In genomic region chr14:87140327-87140962, GRCm38 (mm10) we compare ENCODE assay signal across 8 mouse cellular contexts. TPM values are rescaled to one million over a fixed set of nuclear protein-coding genes. Genes with fewer than 3 reads are reported as not detected.
DNase-seq lines count a peak whose midpoint lies in the region; ATAC-seq and TF ChIP-seq lines count a peak whose summit lies in the region.

No protein-coding gene starts in this region.

- peak in 1 of 2 experiments; percentile 7 for DNase-seq in spleen, adult 2 months (ENCODE audit: low read depth in 1 of 2, low spot score in 2 of 2)
- no peak for DNase-seq in spleen, postnatal 14 days (ENCODE audit: low spot score in 2 of 2)
- DNase-seq in brain, embryonic 14.5 days (ENCODE audit: low read depth) = peak; percentile 63
- no peak for DNase-seq in liver, embryonic 13.5 days
- no peak for DNase-seq in ovary, postnatal 36 days (ENCODE audit: low spot score)
- no peak for DNase-seq in layer of hippocampus, postnatal 36 days

- no peaks in the 10 kb centered on the region for H3K9me3 ChIP-seq in liver, embryonic 13.5 days (replicated peaks)

- no peak overlapping the region for H3K27ac ChIP-seq in spleen, adult 2 months (ENCODE audit: insufficient read depth, low read length)
- H3K27ac ChIP-seq in liver, embryonic 13.5 days = peak overlapping the region; percentile 82
- H3K27ac ChIP-seq in olfactory bulb, adult 2 months (ENCODE audit: insufficient read depth, low read depth, low read length) = no peak overlapping the region

- no peaks in the 10 kb centered on the region for H3K4me1 ChIP-seq in spleen, adult 2 months (ENCODE audit: control insufficient read depth, insufficient read depth, insufficient read length)
- H3K4me1 ChIP-seq in liver, embryonic 13.5 days (replicated peaks) = peaks cover 34% of the 10 kb centered on the region
- peaks cover 3% of the 10 kb centered on the region; the same call in 1 of the 2 replicates for H3K4me1 ChIP-seq in olfactory bulb, adult 2 months (ENCODE audit: control insufficient read depth, insufficient read depth, low read length)

- H3K4me2 ChIP-seq in liver, embryonic 13.5 days = peak overlapping the region; percentile 70

- H3K36me3 ChIP-seq in spleen, adult 2 months (ENCODE audit: control insufficient read depth, insufficient read depth, low read length) = no peaks in the 10 kb centered on the region
- H3K36me3 ChIP-seq in liver, embryonic 13.5 days = peaks cover 15% of the 10 kb centered on the region

- TF ChIP-seq POLR2A in spleen, adult 2 months (IDR thresholded peaks at IDR 0.05; ENCODE audit: low read depth, low read length) = no peak
- TF ChIP-seq POLR2A in brain, embryonic 14.5 days (IDR thresholded peaks at IDR 0.05; ENCODE audit: borderline replicate concordance, extremely low read depth, insufficient read depth, insufficient read length, poor library complexity, severe bottlenecking) = no peak
- TF ChIP-seq POLR2A in olfactory bulb, adult 2 months (IDR thresholded peaks at IDR 0.05; ENCODE audit: insufficient read depth, low read depth, low read length) = no peak

- peak overlapping the region; percentile 77 for H3K4me3 ChIP-seq in spleen, adult 2 months (ENCODE audit: extremely low read depth, insufficient read depth, insufficient read length)
- peak overlapping the region; percentile 75 for H3K4me3 ChIP-seq in liver, embryonic 13.5 days (replicated peaks)
- peak overlapping the region; percentile 62 for H3K4me3 ChIP-seq in olfactory bulb, adult 2 months (ENCODE audit: insufficient read depth, low read depth, low read length)

- no peaks in the 10 kb centered on the region for H3K27me3 ChIP-seq in spleen, adult 2 months (ENCODE audit: control insufficient read depth, insufficient read depth, low read length)
- H3K27me3 ChIP-seq in liver, embryonic 13.5 days = no peaks in the 10 kb centered on the region

- H3K9ac ChIP-seq in liver, embryonic 13.5 days = peak overlapping the region; percentile 86

- WGBS in spleen, adult 2 months = 1% methylated on average over 17 of the region's 17 CpGs
- WGBS in liver, embryonic 13.5 days (ENCODE audit: insufficient replicate concordance) = 1% methylated on average over 17 of the region's 17 CpGs
- WGBS in olfactory bulb, adult 2 months = 3% methylated on average over 17 of the region's 17 CpGs

- TF ChIP-seq CTCF in spleen, adult 2 months (IDR thresholded peaks at IDR 0.05; ENCODE audit: extremely low read depth, insufficient read depth, insufficient read length, insufficient replicate concordance) = no peak
- TF ChIP-seq CTCF in brain, embryonic 14.5 days (IDR thresholded peaks at IDR 0.05; ENCODE audit: borderline replicate concordance, extremely low read depth, insufficient read depth, insufficient read length) = no peak
- TF ChIP-seq CTCF in olfactory bulb, adult 2 months (IDR thresholded peaks at IDR 0.05; ENCODE audit: insufficient read depth, low read depth, low read length) = no peak

- peak; percentile 21 for ATAC-seq in granulocyte monocyte progenitor cell, adult 5-6 weeks (replicated peaks; ENCODE audit: poor library complexity, severe bottlenecking)
- ATAC-seq in liver, embryonic 13.5 days (ENCODE audit: low read depth) = peak; percentile 56

RNA-seq across cellular contexts. Expression of gene Diaph3, which starts 0.6 kb away (rescaled TPM):
- 0.43 and 0.59 TPM in 2 replicates for polyA plus RNA-seq in spleen, adult 2 months (2012; rRNA removed)
- 2.8 and 2.9 TPM in 2 replicates for polyA plus RNA-seq in brain, embryonic 14.5 days (2012; rRNA removed)
- total RNA-seq in granulocyte monocyte progenitor cell, adult 5-6 weeks (2014; fragmentation: Nextera tagmentation) = 24.3 and 43.5 TPM in 2 replicates
- 35.6 and 40.1 TPM in 2 replicates for total RNA-seq in granulocyte monocyte progenitor cell, adult 5-6 weeks (2017)
- polyA plus RNA-seq in liver, embryonic 13.5 days (2015; fragmentation: Nextera tagmentation; extraction: Ambion mirVana) = 17.5 and 19.3 TPM in 2 replicates
- polyA plus RNA-seq in olfactory bulb, adult 2 months (2012; ENCODE audit: insufficient read depth, insufficient read length, low replicate concordance, missing spikeins) = not detected in 2 replicates
- total RNA-seq in layer of hippocampus, postnatal 36 days (2021) = 1 to 10 TPM; 4.1 to 4.4 TPM
